Mouse (Mus musculus) intestine, embryonic 16.5 days (tissue): ENCODE results near the gene Abhd11. TPM values are rescaled to one million over a fixed set of nuclear protein-coding genes. Genes with fewer than 3 reads are reported as not detected.
"Not testable (repeated sequence)": the region's sequence is repeated elsewhere in the genome, so short reads cannot be mapped to it uniquely, and the experiment has no call there.

Source experiments
- ATAC-seq: fragments of 200-750 bp; cut with Nextera tagmentation; 2 replicates; pipeline ENCODE4 v1.8.0; 2017; ENCODE audit warnings: moderate TSS enrichment, moderate library complexity
- H3K27ac ChIP-seq: fragments of 300-500 bp; sonication (generic); 2 replicates; pipeline ENCODE4 v1.5.1; 2014; ENCODE audit warnings: mild to moderate bottlenecking, low read length
- H3K27me3 ChIP-seq: fragments of 300-500 bp; sonication (generic); replicated peaks from 2 replicates; pipeline ENCODE4 v1.6.1; 2014; ENCODE audit warnings: low read length, control low read depth, mixed read lengths; ENCODE audit not compliant: control insufficient read depth, insufficient read depth
- H3K36me3 ChIP-seq: fragments of 300-500 bp; sonication (generic); 2 replicates; pipeline ENCODE4 v1.6.1; 2014; ENCODE audit warnings: low read length, control low read depth; ENCODE audit not compliant: control insufficient read depth, insufficient read depth
- H3K4me1 ChIP-seq: fragments of 300-500 bp; sonication (generic); 2 replicates; pipeline ENCODE4 v1.6.1; 2014; ENCODE audit warnings: low read length, control low read depth, mixed read lengths; ENCODE audit not compliant: control insufficient read depth, insufficient read depth
- H3K4me2 ChIP-seq: fragments of 300-500 bp; sonication (generic); 2 replicates; pipeline ENCODE4 v1.6.1; 2014; ENCODE audit warnings: low read depth, low read length, control low read depth
- H3K4me3 ChIP-seq: fragments of 300-500 bp; sonication (generic); 2 replicates; pipeline ENCODE4 v1.5.1; 2014; ENCODE audit warnings: mild to moderate bottlenecking, low read length
- H3K9ac ChIP-seq: fragments of 300-500 bp; sonication (generic); 2 replicates; pipeline ENCODE4 v1.6.1; 2014; ENCODE audit warnings: low read depth, low read length
- H3K9me3 ChIP-seq: fragments of 300-500 bp; sonication (generic); 2 replicates; pipeline ENCODE4 v1.6.1; 2016; ENCODE audit warnings: low read length, control low read depth; ENCODE audit not compliant: control insufficient read depth
- WGBS: fragments of 180-500 bp; shearing (Covaris S2); extraction: QIAGEN DNeasy Blood & Tissue Kit; methylation state at CpG from one replicate; pipeline ENCODE4 v1.1.7; 2014; 5-methylcytosine and 5-hydroxymethylcytosine counted together
- polyA plus RNA-seq: library from polyadenylated mRNA; unstranded; fragments of >200 nt; fragmentation: Nextera tagmentation; extraction: Ambion mirVana; gene quantifications from 2 replicates; pipeline ENCODE4 v1.2.1, GENCODE M21; 2015

Gene Abhd11
- polyA plus RNA-seq, 1 experiment from 2014 or later: 106 TPM

DNA sequence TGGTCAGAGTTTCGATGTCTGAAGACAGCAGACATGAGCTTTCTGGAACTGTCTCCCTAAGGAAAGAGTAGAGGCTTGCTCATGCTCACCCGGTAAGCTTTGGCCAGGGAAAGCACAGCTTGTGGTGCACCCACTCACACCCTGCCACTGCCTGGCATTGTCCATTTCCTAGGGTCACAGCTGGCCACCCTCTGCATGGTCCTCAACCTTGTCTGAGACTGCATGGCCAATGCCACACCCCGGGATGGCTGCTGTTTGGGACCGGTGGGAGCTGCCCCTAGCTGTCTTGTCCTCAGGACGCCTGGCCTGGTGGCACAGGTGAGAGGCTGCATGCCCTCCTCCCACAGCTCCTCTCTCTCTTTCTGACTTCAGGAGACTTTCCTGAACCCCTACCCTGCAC, 39.6 kb downstream of the Abhd11 start:
- 88% methylated on average over 5 of the region's 5 CpGs for WGBS
- no peaks in the 10 kb centered on the region for H3K9me3 ChIP-seq
- no peaks in the 10 kb centered on the region for H3K4me1 ChIP-seq
- H3K36me3 ChIP-seq: peaks cover 16% of the 10 kb centered on the region
- no peak overlapping the region for H3K4me2 ChIP-seq
- no peak overlapping the region for H3K9ac ChIP-seq
- H3K27ac ChIP-seq: no peak overlapping the region
- ATAC-seq: no peak
- no peak overlapping the region for H3K4me3 ChIP-seq
- no peaks in the 10 kb centered on the region for H3K27me3 ChIP-seq

DNA sequence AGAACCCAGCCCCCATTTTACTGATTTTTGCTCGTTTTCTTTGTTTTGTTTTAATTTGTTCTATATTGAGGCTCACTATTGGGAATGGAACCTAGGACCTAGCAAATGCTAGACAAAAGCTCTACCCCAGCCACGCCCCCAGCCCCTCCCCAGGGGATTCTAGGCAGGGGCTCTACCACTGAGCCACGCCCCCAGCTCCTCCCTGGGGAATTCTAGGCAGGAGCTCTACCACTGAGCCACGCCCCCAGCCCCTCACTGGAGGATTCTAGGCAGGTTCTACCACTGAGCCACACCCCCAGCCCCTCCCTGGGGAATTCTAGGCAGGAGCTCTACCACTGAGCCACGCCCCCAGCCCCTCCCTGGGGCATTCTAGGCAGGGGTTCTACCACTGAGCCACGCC, 40.3 kb downstream of the Abhd11 start:
- H3K4me2 ChIP-seq, H3K27ac ChIP-seq, H3K4me1 ChIP-seq, ATAC-seq, H3K9ac ChIP-seq, H3K27me3 ChIP-seq, H3K4me3 ChIP-seq, H3K9me3 ChIP-seq: not testable (repeated sequence)
- peaks cover 16% of the 10 kb centered on the region for H3K36me3 ChIP-seq
- WGBS: 88% methylated on average over 6 of the region's 6 CpGs

GRCm38 (mm10) chr5:135053356-135053755, 44.4 kb downstream of the Abhd11 start:
- Histone ChIP-seq H3K4me2 (no peak overlapping the region), H3K9me3 (no peaks in the 10 kb centered on the region), H3K9ac (no peak overlapping the region), H3K4me3 (no peak overlapping the region), H3K4me1 (no peaks in the 10 kb centered on the region), H3K27ac (no peak overlapping the region), H3K27me3 (no peaks in the 10 kb centered on the region), H3K36me3 (peaks cover 9% of the 10 kb centered on the region)
- ATAC-seq: no peak
- 89% methylated on average over 12 of the region's 12 CpGs for WGBS

Other genes starting within 250 kb of the Abhd11 start
- not detected in 2 replicates for gene Tmem270, start 102.4 kb upstream of the Abhd11 start, polyA plus RNA-seq
- gene Cldn13, start 93.6 kb upstream of the Abhd11 start, polyA plus RNA-seq: 2.1 and 6.4 TPM in 2 replicates
- 27.2 TPM in 2 replicates for gene Mettl27, start 76.8 kb upstream of the Abhd11 start, polyA plus RNA-seq
- 48.7 and 54.2 TPM in 2 replicates for gene Cldn4, start 62.2 kb upstream of the Abhd11 start, polyA plus RNA-seq
- 187 and 217 TPM in 2 replicates for gene Cldn3, start 22.9 kb upstream of the Abhd11 start, polyA plus RNA-seq
- 11.9 and 13.4 TPM in 2 replicates for gene Stx1a, start 14.3 kb downstream of the Abhd11 start, polyA plus RNA-seq
- gene Dnajc30, start 55.0 kb downstream of the Abhd11 start, polyA plus RNA-seq: 33.9 and 39.2 TPM in 2 replicates
- gene Bud23, start 55.8 kb downstream of the Abhd11 start, polyA plus RNA-seq: 84.6 and 109 TPM in 2 replicates
- gene Vps37d, start 69.1 kb downstream of the Abhd11 start, polyA plus RNA-seq: 2.9 TPM in 2 replicates
- 8.2 and 9.5 TPM in 2 replicates for gene Mlxipl, start 80.7 kb downstream of the Abhd11 start, polyA plus RNA-seq
- 26.1 and 27.4 TPM in 2 replicates for gene Tbl2, start 140.5 kb downstream of the Abhd11 start, polyA plus RNA-seq
- 53.7 and 54.7 TPM in 2 replicates for gene Bcl7b, start 159.1 kb downstream of the Abhd11 start, polyA plus RNA-seq
- 19.0 and 20.9 TPM in 2 replicates for gene Baz1b, start 178.1 kb downstream of the Abhd11 start, polyA plus RNA-seq
- 0.33 and 0.50 TPM in 2 replicates for gene Fzd9, start 242.1 kb downstream of the Abhd11 start, polyA plus RNA-seq